Mouse (Mus musculus) limb, embryonic 15.5 days (tissue): ENCODE measurements around the gene Pbx3. TPM values are rescaled to one million over a fixed set of nuclear protein-coding genes. Genes with fewer than 3 reads are reported as not detected.

Source experiments
- ATAC-seq: fragments of 200-750 bp; cut with Nextera tagmentation; 2 replicates; pipeline ENCODE4 v1.8.0; 2017; ENCODE audit warnings: low read depth, moderate TSS enrichment; ENCODE audit not compliant: insufficient number of reproducible peaks, low FRiP score, low TSS enrichment
- H3K27ac ChIP-seq: fragments of 300-500 bp; sonication (generic); 2 replicates; pipeline ENCODE4 v1.5.1; 2015; ENCODE audit warnings: moderate library complexity, mild to moderate bottlenecking, inconsistent platforms
- H3K27me3 ChIP-seq: fragments of 300-500 bp; sonication (generic); 2 replicates; pipeline ENCODE4 v1.6.1; 2015; ENCODE audit warnings: inconsistent platforms
- H3K36me3 ChIP-seq: fragments of 300-500 bp; sonication (generic); 2 replicates; pipeline ENCODE4 v1.6.1; 2015; ENCODE audit warnings: inconsistent platforms
- H3K4me1 ChIP-seq: fragments of 300-500 bp; sonication (generic); 2 replicates; pipeline ENCODE4 v1.6.1; 2015; ENCODE audit warnings: inconsistent platforms
- H3K4me2 ChIP-seq: fragments of 300-500 bp; sonication (generic); 2 replicates; pipeline ENCODE4 v1.6.1; 2015; ENCODE audit warnings: mild to moderate bottlenecking, inconsistent platforms
- H3K4me3 ChIP-seq: fragments of 300-500 bp; sonication (generic); 2 replicates; pipeline ENCODE4 v1.5.1; 2015; ENCODE audit warnings: mild to moderate bottlenecking, inconsistent platforms
- H3K9ac ChIP-seq: fragments of 300-500 bp; sonication (generic); 2 replicates; pipeline ENCODE4 v1.6.1; 2015; ENCODE audit warnings: inconsistent platforms
- H3K9me3 ChIP-seq: fragments of 300-500 bp; sonication (generic); 2 replicates; pipeline ENCODE4 v1.6.1; 2016; ENCODE audit warnings: inconsistent platforms
- WGBS: fragments of 180-500 bp; shearing (Covaris S2); methylation state at CpG from one replicate; pipeline ENCODE4 v1.1.7; 2015; 5-methylcytosine and 5-hydroxymethylcytosine counted together
- polyA plus RNA-seq: library from polyadenylated mRNA; unstranded; fragments of >200 nt; fragmentation: Nextera tagmentation; extraction: Ambion mirVana; gene quantifications from 2 replicates; pipeline ENCODE4 v1.2.1, GENCODE M21; 2015

Gene Pbx3
- polyA plus RNA-seq, 1 experiment from 2014 or later: 19.2 TPM

DNA sequence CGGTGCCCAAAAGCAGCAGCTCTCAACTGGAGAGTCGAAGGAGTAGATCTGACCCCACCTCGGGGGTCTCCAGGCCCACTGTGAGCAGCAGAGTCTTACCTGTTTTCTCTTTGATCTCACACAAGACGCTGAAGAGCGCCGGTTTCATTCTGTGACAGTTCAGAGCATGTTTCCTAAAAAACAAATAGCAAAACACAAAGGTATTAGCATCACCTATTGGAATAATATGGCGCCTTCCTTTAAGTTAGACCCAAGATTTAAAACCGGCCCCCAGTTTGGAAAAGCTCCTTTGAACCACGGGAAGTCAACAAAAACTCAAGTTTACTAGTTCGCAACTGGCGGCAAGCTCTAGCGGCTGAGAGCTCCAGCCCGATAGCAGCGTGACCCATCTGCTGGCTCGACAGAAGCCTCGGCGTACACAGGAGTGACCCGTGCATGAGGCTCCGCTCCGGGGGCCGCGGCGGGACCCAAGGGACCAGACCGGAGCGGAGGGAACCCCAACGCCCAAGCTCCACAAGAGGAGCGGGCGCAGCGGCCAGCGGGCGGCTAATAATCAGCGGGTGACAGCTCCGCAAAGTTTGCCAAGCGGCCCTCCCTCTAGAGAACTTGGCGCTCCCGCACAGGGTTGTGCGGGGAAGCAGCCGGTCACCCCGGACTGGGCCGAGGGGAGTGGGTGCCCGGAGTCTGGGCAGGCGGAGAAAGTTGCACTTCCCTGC lies 2.1 kb downstream of the Pbx3 start:
- peaks cover 15% of the 10 kb centered on the region for H3K4me1 ChIP-seq
- H3K9me3 ChIP-seq: no peaks in the 10 kb centered on the region
- H3K4me2 ChIP-seq: peak overlapping the region; percentile 88
- H3K27ac ChIP-seq: peak overlapping the region; percentile 95
- ATAC-seq: no peak
- H3K4me3 ChIP-seq: peak overlapping the region; percentile 84
- H3K27me3 ChIP-seq: no peaks in the 10 kb centered on the region
- peak overlapping the region; percentile 88 for H3K9ac ChIP-seq
- no peaks in the 10 kb centered on the region for H3K36me3 ChIP-seq
- WGBS: 1% methylated on average over 42 of the region's 42 CpGs

DNA sequence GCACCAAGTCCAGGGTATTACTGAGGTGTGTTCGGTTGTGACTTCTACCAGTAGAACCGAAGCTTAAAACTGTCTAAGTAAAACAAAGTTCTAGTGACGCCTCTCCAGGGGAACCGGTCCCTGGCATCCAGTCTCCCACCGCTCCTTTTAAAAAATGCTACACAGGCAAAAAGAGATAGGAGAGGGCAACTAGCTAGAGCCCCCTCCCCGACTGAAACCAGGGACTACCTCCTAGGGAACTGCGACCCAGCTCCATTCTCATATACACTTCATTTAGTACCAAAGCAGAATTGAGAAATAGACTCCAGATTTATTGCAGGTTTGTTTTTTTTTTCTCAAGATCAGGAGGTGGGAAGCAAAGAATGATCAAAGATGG lies 2.6 kb downstream of the Pbx3 start:
- H3K27ac ChIP-seq: no peak overlapping the region
- H3K4me3 ChIP-seq: peak overlapping the region; percentile 84
- H3K4me1 ChIP-seq: peaks cover 15% of the 10 kb centered on the region
- 18% methylated on average over 7 of the region's 7 CpGs for WGBS
- peak overlapping the region; percentile 88; the same call in 1 of the 2 replicates for H3K9ac ChIP-seq
- H3K9me3 ChIP-seq: no peaks in the 10 kb centered on the region
- H3K4me2 ChIP-seq: peak overlapping the region; percentile 88
- no peaks in the 10 kb centered on the region for H3K36me3 ChIP-seq
- no peaks in the 10 kb centered on the region for H3K27me3 ChIP-seq
- no peak for ATAC-seq

GRCm38 (mm10) chr2:34368396-34368795 lies 4.5 kb downstream of the Pbx3 start:
- no peak for ATAC-seq
- Histone ChIP-seq H3K9me3 (no peaks in the 10 kb centered on the region), H3K4me1 (peaks cover 13% of the 10 kb centered on the region), H3K4me2 (no peak overlapping the region), H3K27ac (no peak overlapping the region), H3K9ac (no peak overlapping the region), H3K4me3 (no peak overlapping the region), H3K36me3 (no peaks in the 10 kb centered on the region), H3K27me3 (no peaks in the 10 kb centered on the region)
- 56% methylated on average over 6 of the region's 6 CpGs for WGBS

GRCm38 (mm10) chr2:34367024-34367423 lies 5.9 kb downstream of the Pbx3 start:
- H3K4me2 ChIP-seq: no peak overlapping the region
- H3K9me3 ChIP-seq: no peaks in the 10 kb centered on the region
- no peak for ATAC-seq
- 44% methylated on average over 2 of the region's 2 CpGs for WGBS
- no peaks in the 10 kb centered on the region for H3K27me3 ChIP-seq
- no peak overlapping the region for H3K4me3 ChIP-seq
- H3K9ac ChIP-seq: no peak overlapping the region
- no peaks in the 10 kb centered on the region for H3K36me3 ChIP-seq
- H3K27ac ChIP-seq: no peak overlapping the region
- H3K4me1 ChIP-seq: peaks cover 8% of the 10 kb centered on the region; the same call in 1 of the 2 replicates

DNA sequence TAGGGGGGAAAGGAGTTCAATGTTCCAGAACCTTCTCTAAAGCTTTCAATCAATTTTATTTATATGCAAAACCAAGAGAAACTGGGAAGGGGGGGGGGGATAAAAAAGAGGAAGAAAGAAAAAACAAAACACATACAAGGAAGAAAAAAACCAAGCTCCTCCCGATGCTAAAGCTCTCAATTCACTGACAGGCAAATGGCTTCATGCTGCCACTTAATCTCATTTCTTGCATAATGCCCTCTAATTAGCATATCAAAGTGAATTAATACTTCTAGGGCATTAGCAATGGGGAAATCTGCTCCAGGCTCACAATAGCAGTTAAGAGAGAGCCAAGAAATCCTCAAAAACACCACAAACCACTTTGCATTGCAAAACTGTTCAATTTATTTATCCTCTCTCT lies 9.3 kb downstream of the Pbx3 start:
- H3K4me2 ChIP-seq: no peak overlapping the region
- H3K36me3 ChIP-seq: no peaks in the 10 kb centered on the region
- ATAC-seq: no peak
- H3K27me3 ChIP-seq: no peaks in the 10 kb centered on the region
- 22% methylated on average over 1 of the region's 1 CpGs for WGBS
- peaks cover 8% of the 10 kb centered on the region for H3K4me1 ChIP-seq
- H3K9ac ChIP-seq: no peak overlapping the region
- no peaks in the 10 kb centered on the region for H3K9me3 ChIP-seq
- no peak overlapping the region for H3K27ac ChIP-seq
- no peak overlapping the region for H3K4me3 ChIP-seq

DNA sequence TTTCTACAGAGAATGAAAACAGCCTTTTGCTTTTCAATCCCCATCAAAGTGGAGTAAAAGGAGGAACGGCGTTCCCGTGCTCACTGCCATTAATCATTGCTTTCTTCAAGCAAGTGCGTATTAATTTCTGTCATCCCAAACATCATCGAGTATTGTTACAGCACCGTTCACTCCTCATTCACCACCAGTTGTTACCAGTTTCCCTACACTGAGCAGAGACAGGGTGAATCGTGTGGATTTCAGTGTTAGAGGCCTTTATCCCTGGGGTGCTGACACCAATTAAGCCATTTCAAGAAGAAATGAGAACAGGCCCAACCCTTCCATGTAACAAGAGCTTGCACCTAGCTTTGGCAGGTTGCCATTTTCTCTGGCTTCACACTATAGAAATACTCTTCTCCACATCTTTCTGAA lies 17.1 kb downstream of the Pbx3 start:
- H3K9me3 ChIP-seq: no peaks in the 10 kb centered on the region
- ATAC-seq: no peak
- no peak overlapping the region for H3K9ac ChIP-seq
- H3K4me2 ChIP-seq: no peak overlapping the region
- no peaks in the 10 kb centered on the region for H3K27me3 ChIP-seq
- H3K4me3 ChIP-seq: no peak overlapping the region
- peaks cover 12% of the 10 kb centered on the region for H3K4me1 ChIP-seq
- 55% methylated on average over 7 of the region's 7 CpGs for WGBS
- no peaks in the 10 kb centered on the region for H3K36me3 ChIP-seq
- H3K27ac ChIP-seq: no peak overlapping the region

DNA sequence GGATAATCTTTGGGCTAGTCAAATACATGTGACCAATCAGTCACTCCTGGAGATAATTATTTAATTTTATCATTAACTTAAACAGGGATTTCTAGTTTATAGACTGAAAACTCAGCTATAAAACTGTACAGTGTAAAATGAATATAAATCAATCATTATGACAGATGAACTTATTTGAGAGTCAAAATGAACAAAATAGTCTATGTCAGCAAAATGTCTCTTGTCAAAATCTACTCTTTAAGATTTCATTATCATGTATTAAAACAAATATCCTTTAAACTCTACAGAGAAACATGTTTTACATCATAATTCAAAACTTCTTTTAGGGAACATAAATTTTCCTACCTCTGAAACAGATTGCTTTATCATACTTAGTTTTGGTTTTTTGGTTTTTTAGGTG lies 20.9 kb downstream of the Pbx3 start:
- H3K9ac ChIP-seq: no peak overlapping the region
- H3K9me3 ChIP-seq: no peaks in the 10 kb centered on the region
- H3K27ac ChIP-seq: no peak overlapping the region
- H3K4me2 ChIP-seq: no peak overlapping the region
- no peak for ATAC-seq
- peaks cover 7% of the 10 kb centered on the region; the same call in 1 of the 2 replicates for H3K4me1 ChIP-seq
- no peaks in the 10 kb centered on the region for H3K27me3 ChIP-seq
- H3K36me3 ChIP-seq: no peaks in the 10 kb centered on the region
- no peak overlapping the region for H3K4me3 ChIP-seq

GRCm38 (mm10) chr2:34347096-34347495 lies 25.8 kb downstream of the Pbx3 start:
- Histone ChIP-seq H3K4me1 (no peaks in the 10 kb centered on the region), H3K9ac (no peak overlapping the region), H3K4me3 (no peak overlapping the region), H3K9me3 (no peaks in the 10 kb centered on the region), H3K4me2 (no peak overlapping the region), H3K36me3 (no peaks in the 10 kb centered on the region), H3K27me3 (no peaks in the 10 kb centered on the region), H3K27ac (no peak overlapping the region)
- no peak for ATAC-seq
- WGBS: 56% methylated on average over 6 of the region's 6 CpGs

GRCm38 (mm10) chr2:34298664-34299063 lies 74.3 kb downstream of the Pbx3 start:
- WGBS: 69% methylated on average over 1 of the region's 1 CpGs
- no peaks in the 10 kb centered on the region for H3K9me3 ChIP-seq

DNA sequence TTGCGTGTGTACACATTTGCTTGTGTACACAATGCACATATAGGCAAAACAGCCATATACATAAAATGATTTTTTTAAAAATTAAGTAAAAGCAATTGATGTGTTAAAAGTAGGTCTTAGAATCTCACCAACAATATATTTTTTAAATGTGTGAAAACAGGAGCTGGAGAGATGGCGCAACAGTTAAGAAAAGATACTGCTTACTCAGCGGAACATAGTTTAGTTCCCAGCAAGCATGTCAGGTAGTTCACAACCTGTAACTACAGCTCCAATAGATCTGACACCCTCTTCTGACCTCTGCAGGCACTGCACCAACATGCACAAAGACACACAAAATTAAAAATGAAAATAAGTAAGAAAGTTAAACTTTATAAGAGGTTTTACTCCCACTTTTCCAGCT lies 74.7 kb downstream of the Pbx3 start:
- H3K36me3 ChIP-seq: no peaks in the 10 kb centered on the region
- no peak overlapping the region for H3K27ac ChIP-seq
- no peak overlapping the region for H3K4me2 ChIP-seq
- no peaks in the 10 kb centered on the region for H3K9me3 ChIP-seq
- ATAC-seq: no peak
- no peak overlapping the region for H3K4me3 ChIP-seq
- no peaks in the 10 kb centered on the region for H3K27me3 ChIP-seq
- no peak overlapping the region for H3K9ac ChIP-seq
- no peaks in the 10 kb centered on the region for H3K4me1 ChIP-seq
- 93% methylated on average over 3 of the region's 3 CpGs for WGBS

More at GRCm38 (mm10) chr2:34298664-34299063, 74.3 kb downstream of the Pbx3 start:
- H3K27me3 ChIP-seq: no peaks in the 10 kb centered on the region
- H3K27ac ChIP-seq: no peak overlapping the region
- H3K4me3 ChIP-seq: no peak overlapping the region
- no peaks in the 10 kb centered on the region for H3K4me1 ChIP-seq
- no peak for ATAC-seq
- no peak overlapping the region for H3K9ac ChIP-seq
- H3K36me3 ChIP-seq: no peaks in the 10 kb centered on the region
- no peak overlapping the region for H3K4me2 ChIP-seq

GRCm38 (mm10) chr2:34289726-34290125 lies 83.2 kb downstream of the Pbx3 start:
- H3K9ac ChIP-seq: no peak overlapping the region
- no peaks in the 10 kb centered on the region for H3K27me3 ChIP-seq
- no peak overlapping the region for H3K4me3 ChIP-seq
- no peak overlapping the region for H3K27ac ChIP-seq
- 82% methylated on average over 1 of the region's 1 CpGs for WGBS
- H3K4me2 ChIP-seq: no peak overlapping the region
- H3K4me1 ChIP-seq: no peaks in the 10 kb centered on the region
- H3K36me3 ChIP-seq: no peaks in the 10 kb centered on the region
- H3K9me3 ChIP-seq: no peaks in the 10 kb centered on the region
- ATAC-seq: no peak

DNA sequence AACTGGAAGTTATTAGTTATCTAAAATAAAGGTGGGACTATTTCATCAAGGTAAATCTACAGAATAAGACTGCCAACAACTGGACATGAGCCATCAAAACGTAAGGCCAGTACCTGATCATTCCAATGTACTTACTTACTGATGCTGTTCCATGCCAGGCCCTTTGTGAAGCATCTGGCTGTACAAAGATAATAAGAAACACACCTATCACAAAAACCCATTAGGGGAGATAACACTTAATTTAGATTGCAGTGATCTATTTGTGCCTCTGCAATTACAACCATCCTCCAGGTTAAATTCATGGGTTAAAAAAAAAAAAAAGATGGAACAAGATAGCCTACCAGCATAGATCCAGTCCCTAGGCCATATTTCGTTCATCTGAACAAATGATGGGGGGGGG lies 88.7 kb downstream of the Pbx3 start:
- H3K27me3 ChIP-seq: no peaks in the 10 kb centered on the region
- peaks cover 2% of the 10 kb centered on the region; the same call in 1 of the 2 replicates for H3K4me1 ChIP-seq
- no peak overlapping the region for H3K4me2 ChIP-seq
- H3K36me3 ChIP-seq: no peaks in the 10 kb centered on the region
- H3K27ac ChIP-seq: no peak overlapping the region
- no peak overlapping the region for H3K4me3 ChIP-seq
- no peaks in the 10 kb centered on the region for H3K9me3 ChIP-seq
- ATAC-seq: no peak
- no peak overlapping the region for H3K9ac ChIP-seq
- 86% methylated on average over 2 of the region's 2 CpGs for WGBS

DNA sequence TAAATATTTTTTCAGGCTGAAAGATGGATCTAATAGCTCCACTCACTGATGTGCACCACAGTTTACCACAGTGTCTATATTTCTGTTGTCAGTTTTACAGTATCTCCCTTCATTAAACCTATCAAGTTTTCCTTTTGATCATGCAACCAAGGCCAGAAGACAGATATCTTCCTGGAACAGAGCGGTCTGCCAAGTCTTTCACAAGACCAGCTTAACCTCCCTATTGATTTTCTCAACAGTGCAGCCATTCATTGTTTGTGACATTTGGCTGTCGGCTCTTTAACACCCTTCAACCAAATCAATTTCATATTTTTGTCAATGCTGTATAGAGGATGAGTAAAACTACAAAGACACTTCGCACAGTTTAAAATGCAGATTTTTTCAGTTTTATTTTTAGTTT lies 91.9 kb downstream of the Pbx3 start:
- H3K36me3 ChIP-seq: no peaks in the 10 kb centered on the region
- WGBS: 77% methylated on average over 3 of the region's 3 CpGs
- no peak for ATAC-seq

More for the DNA sequence above, 91.9 kb downstream of the Pbx3 start:
- no peaks in the 10 kb centered on the region for H3K27me3 ChIP-seq
- no peak overlapping the region for H3K4me2 ChIP-seq
- no peak overlapping the region for H3K9ac ChIP-seq
- no peaks in the 10 kb centered on the region for H3K9me3 ChIP-seq
- no peak overlapping the region for H3K4me3 ChIP-seq
- H3K4me1 ChIP-seq: peaks cover 2% of the 10 kb centered on the region; the same call in 1 of the 2 replicates
- no peak overlapping the region for H3K27ac ChIP-seq
